11 mouse cellular contexts compared by ENCODE assay signal in genomic region chr19:23379752-23380504, GRCm38 (mm10).
"Had no signal": no experiment of that assay in that cellular context is flagged by ENCODE, and none has a peak within 500 bp of the region (broad histone marks: within the 10 kb centered on the region; RNA-seq: fewer than 3 reads in every experiment).

No protein-coding gene starts in this region.

- DNase-seq: kidney, adult 2 months; right cerebral cortex, adult 18-20 months; right cerebral cortex, postnatal 25 days; thymus, adult 2 months; thymus, postnatal 25 days had no signal

- H3K27ac ChIP-seq: kidney, postnatal 0 days; limb, embryonic 15.5 days; liver, embryonic 12.5 days; midbrain, embryonic 12.5 days; neural tube, embryonic 15.5 days had no signal

- ATAC-seq: intestine, embryonic 16.5 days; liver, embryonic 12.5 days had no signal

- H3K36me3 ChIP-seq: limb, embryonic 15.5 days; liver, embryonic 12.5 days; midbrain, embryonic 12.5 days; neural tube, embryonic 15.5 days had no signal

- H3K4me2 ChIP-seq: limb, embryonic 15.5 days; liver, embryonic 12.5 days; midbrain, embryonic 12.5 days; neural tube, embryonic 15.5 days had no signal

- H3K4me3 ChIP-seq: limb, embryonic 15.5 days; liver, embryonic 12.5 days; midbrain, embryonic 12.5 days; neural tube, embryonic 15.5 days had no signal

- H3K4me1 ChIP-seq: limb, embryonic 15.5 days; liver, embryonic 12.5 days had no signal

- H3K9me3 ChIP-seq: limb, embryonic 15.5 days; liver, embryonic 12.5 days; midbrain, embryonic 12.5 days; neural tube, embryonic 15.5 days had no signal

- H3K27me3 ChIP-seq: limb, embryonic 15.5 days; liver, embryonic 12.5 days; midbrain, embryonic 12.5 days; neural tube, embryonic 15.5 days had no signal

- H3K9ac ChIP-seq: limb, embryonic 15.5 days; liver, embryonic 12.5 days; midbrain, embryonic 12.5 days; neural tube, embryonic 15.5 days had no signal
